Mouse (Mus musculus) spleen, adult 2 months (tissue): ENCODE measurements around the gene Sec24a.

Source experiments
- CTCF ChIP-seq: fragments of 200-500 bp; IDR thresholded peaks from 2 replicates; pipeline ENCODE4 v1.5.1; 2011; ENCODE audit warnings: mild to moderate bottlenecking, inconsistent platforms; ENCODE audit not compliant: insufficient read depth, insufficient read length, insufficient replicate concordance; ENCODE audit errors: extremely low read depth
- POLR2A ChIP-seq: fragments of 200-500 bp; IDR thresholded peaks from 2 replicates; pipeline ENCODE4 v1.6.1; 2011; ENCODE audit warnings: low read depth, low read length, inconsistent platforms

DNA sequence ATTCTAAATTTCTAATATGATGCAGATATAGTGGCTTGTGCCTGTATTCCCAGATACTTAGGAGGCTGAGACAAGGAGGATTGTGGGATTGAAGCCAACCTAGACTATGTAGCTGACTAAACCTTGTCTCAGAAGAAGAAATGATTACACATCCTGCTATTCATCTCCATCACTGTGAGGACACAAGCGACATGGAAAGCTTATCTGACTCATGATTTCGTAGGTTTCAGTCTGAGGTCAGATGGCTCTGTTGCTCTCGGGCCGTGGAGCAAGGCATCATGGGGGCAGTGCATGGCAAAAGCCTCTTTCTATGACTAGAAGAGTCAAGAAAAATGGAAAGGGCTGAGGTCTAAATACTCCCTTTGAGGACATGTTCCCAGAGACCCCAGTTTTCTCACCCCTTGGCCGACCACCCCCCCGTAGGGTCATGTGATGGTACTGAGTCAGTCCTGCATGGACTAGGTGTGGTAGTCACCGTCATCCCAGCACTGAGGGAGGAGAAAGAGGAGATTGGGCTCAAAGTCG lies 48.6 kb upstream of the Sec24a start:
- TF ChIP-seq CTCF (no peak), POLR2A (no peak)
